Mouse (Mus musculus): ENCODE measurements at regions not wholly inside any gene's neighbourhood (a gene's known extent, or its start where the extent isn't known, plus 50 kb on each side); places are given as distances from the start of the nearest gene placed in this dataset.

- peak; percentile 10 to 16 for DNase-seq
Measured at GRCm38 (mm10) chr15:31673038-31673437, 71.4 kb downstream of the Fam173b start.

- DNase-seq, result no peak
Measured at GRCm38 (mm10) chr15:31676771-31677191, 75.1 kb downstream of the Fam173b start.

- DNase-seq, result no peak
Measured at GRCm38 (mm10) chr15:31693109-31693508, 91.5 kb downstream of the Fam173b start.

GRCm38 (mm10) chr15:31694877-31695671, 93.4 kb downstream of the Fam173b start:
- DNase-seq, result no peak

- DNase-seq, result no peak
Measured at GRCm38 (mm10) chr15:31703400-31703799, 101.7 kb downstream of the Fam173b start.

- DNase-seq, result no peak
Measured at GRCm38 (mm10) chr15:31707416-31707815, 105.8 kb downstream of the Fam173b start.

- DNase-seq, result no peak
Measured at GRCm38 (mm10) chr15:31721019-31721418, 119.4 kb downstream of the Fam173b start.

GRCm38 (mm10) chr15:31722429-31722828, 120.8 kb downstream of the Fam173b start:
- no peak for DNase-seq

- DNase-seq, result no peak
Measured at GRCm38 (mm10) chr15:31724252-31724651, 122.6 kb downstream of the Fam173b start.

GRCm38 (mm10) chr15:31729133-31729532, 127.5 kb downstream of the Fam173b start:
- no peak for DNase-seq

- DNase-seq, result no peak
Measured at GRCm38 (mm10) chr15:31741686-31742085, 140.0 kb downstream of the Fam173b start.

- DNase-seq, result no peak
Measured at GRCm38 (mm10) chr15:31744570-31744969, 142.9 kb downstream of the Fam173b start.

GRCm38 (mm10) chr15:31752632-31753031, 151.0 kb downstream of the Fam173b start:
- no peak for DNase-seq

GRCm38 (mm10) chr15:31753578-31754281, 152.1 kb downstream of the Fam173b start:
- DNase-seq, result peak; percentile 12 to 30

- no peak for DNase-seq
Measured at GRCm38 (mm10) chr15:31768959-31769844, 167.6 kb downstream of the Fam173b start.

- peak; percentile 80 to 81 for DNase-seq
Measured at GRCm38 (mm10) chr15:31783081-31783480, 181.4 kb downstream of the Fam173b start.

- DNase-seq, result peak in 1 of 2 experiments; percentile 43
Measured at GRCm38 (mm10) chr15:31785022-31785421, 183.4 kb downstream of the Fam173b start.

GRCm38 (mm10) chr15:31798863-31799262, 197.2 kb downstream of the Fam173b start:
- DNase-seq, result no peak

GRCm38 (mm10) chr15:31805522-31805921, 203.9 kb downstream of the Fam173b start:
- peak; percentile 23 to 27 for DNase-seq

GRCm38 (mm10) chr15:31815551-31815950, 213.9 kb downstream of the Fam173b start:
- no peak for DNase-seq

- DNase-seq, result no peak
Measured at GRCm38 (mm10) chr15:31819219-31819618, 217.6 kb downstream of the Fam173b start.

GRCm38 (mm10) chr15:31827219-31827618, 225.6 kb downstream of the Fam173b start:
- peak; percentile 1 to 20 for DNase-seq

GRCm38 (mm10) chr15:31841519-31841918, 239.9 kb downstream of the Fam173b start:
- DNase-seq, result no peak

Measured in kidney, postnatal 36 days (tissue).